Mouse (Mus musculus) spleen, embryonic (tissue): ENCODE data around the gene Pdhb.

Experiments used
- CTCF ChIA-PET: fragments of 350-600 bp; sonication (Branson Sonifier 250); formaldehyde crosslinking; loops from one replicate; lab custom pipeline; 2022; lab: Charles Lee

Gene Pdhb

GRCm38 (mm10) chr14:8191331-8191965 lies 18.6 kb upstream of the Pdhb start:
- CTCF ChIA-PET: no interaction called here

GRCm38 (mm10) chr14:8190556-8190955 lies 17.7 kb upstream of the Pdhb start:
- CTCF ChIA-PET: no interaction called here

- CTCF ChIA-PET: no interaction called here
Observed at GRCm38 (mm10) chr14:8186278-8187045, 13.6 kb upstream of the Pdhb start.

DNA sequence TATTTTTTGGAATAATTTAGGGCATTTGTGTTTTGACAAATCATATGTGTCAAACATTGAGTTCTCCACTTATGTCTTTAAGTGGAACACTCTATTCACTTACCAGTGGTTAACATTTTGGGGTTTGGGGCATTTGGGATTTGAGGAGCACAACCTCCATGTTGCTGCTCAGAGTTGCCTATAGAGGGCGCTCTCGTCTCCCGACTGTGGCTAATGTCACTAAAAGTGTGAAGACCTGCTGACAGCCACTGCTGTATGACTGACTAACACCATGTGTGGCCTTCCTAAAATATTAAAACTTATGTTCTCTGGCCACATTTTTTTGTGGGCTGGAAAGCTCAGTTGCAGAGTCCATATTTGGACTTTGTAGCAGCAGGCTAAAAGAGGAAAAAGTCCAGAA lies 10.5 kb upstream of the Pdhb start:
- CTCF ChIA-PET: no interaction called here

DNA sequence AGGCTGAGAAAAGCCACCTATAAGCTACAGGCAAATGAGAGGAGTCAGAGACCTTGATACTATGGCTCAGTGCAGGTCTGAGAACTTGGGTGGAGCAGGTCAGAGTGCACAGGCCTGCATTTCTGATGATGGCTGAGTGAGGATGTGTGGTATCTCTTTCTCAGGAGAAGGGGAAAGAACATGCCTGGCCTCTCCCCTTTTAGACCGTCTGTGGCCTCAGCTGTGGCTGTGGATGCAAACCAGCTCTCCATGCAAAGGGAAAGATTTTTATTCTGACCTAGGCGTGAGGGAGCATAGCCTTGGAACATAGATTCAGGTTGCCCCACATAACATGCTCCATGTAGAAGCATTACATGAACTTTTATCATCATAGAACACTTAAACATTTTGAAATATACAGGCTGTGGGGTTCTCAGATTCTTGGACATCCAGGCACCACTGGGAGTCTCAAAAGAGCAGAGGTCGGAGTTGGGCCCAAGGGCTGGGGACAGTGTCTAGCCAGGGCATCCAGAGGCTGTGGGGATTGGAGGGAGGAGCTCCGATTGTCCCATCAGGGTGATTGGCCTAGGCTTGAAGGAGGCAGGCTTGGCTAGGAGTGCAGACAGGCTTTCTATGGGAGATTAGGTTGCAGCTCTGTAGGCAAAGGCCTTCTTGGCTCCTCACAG lies 7.7 kb upstream of the Pdhb start:
- CTCF ChIA-PET: no interaction called here

GRCm38 (mm10) chr14:8176251-8176650 lies 3.4 kb upstream of the Pdhb start:
- CTCF ChIA-PET: no interaction called here

GRCm38 (mm10) chr14:8174634-8175033 lies 1.8 kb upstream of the Pdhb start:
- CTCF ChIA-PET: no interaction called here

GRCm38 (mm10) chr14:8173542-8174250 lies 871 bp upstream of the Pdhb start:
- CTCF ChIA-PET: interaction anchor here (1.3 kb wide), 1 partner anchor 81 kb away, joined by 3 read pairs; no protein-coding TSS in a partner anchor

GRCm38 (mm10) chr14:8164463-8164862 lies 8.4 kb downstream of the Pdhb start:
- CTCF ChIA-PET: no interaction called here

- CTCF ChIA-PET: interaction anchor here (0.6 to 1.3 kb wide), 2 partner anchors 16 to 70 kb away, joined by 3 to 6 read pairs; no protein-coding TSS in a partner anchor
Observed at GRCm38 (mm10) chr14:8161777-8162176, 11.0 kb downstream of the Pdhb start.

- CTCF ChIA-PET: interaction anchor here (0.7 to 1.1 kb wide), 4 partner anchors 10 to 66 kb away, joined by 3 to 6 read pairs (median 4); no protein-coding TSS in a partner anchor
Observed at GRCm38 (mm10) chr14:8159141-8159540, 13.7 kb downstream of the Pdhb start.

DNA sequence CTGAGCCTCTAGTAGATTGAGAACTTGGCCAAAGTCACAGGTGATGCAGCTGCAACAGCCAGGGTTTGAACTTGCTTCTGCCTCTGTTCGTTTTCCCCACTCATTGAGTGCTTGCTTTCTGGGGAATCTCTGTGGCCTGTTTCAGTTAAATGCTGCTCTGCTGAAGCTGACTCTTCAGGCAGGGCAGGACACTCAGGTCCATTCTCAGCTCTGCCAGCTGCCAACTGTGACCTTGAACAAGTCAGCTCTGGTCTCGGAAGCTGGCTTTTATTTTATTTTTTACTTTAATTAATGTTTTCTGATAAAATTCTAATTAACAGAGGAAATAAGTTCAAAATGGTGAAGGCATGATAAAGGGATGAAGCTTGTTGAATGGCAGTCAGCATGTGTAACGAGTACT lies 14.1 kb downstream of the Pdhb start:
- CTCF ChIA-PET: interaction anchor here (0.7 to 1.1 kb wide), 3 partner anchors 12 to 66 kb away, joined by 3 to 6 read pairs (median 5); no protein-coding TSS in a partner anchor

GRCm38 (mm10) chr14:8156947-8157346 lies 15.9 kb downstream of the Pdhb start:
- CTCF ChIA-PET: interaction anchor here (1.2 to 1.3 kb wide), 2 partner anchors 18 to 64 kb away, joined by 5 to 12 read pairs; no protein-coding TSS in a partner anchor

DNA sequence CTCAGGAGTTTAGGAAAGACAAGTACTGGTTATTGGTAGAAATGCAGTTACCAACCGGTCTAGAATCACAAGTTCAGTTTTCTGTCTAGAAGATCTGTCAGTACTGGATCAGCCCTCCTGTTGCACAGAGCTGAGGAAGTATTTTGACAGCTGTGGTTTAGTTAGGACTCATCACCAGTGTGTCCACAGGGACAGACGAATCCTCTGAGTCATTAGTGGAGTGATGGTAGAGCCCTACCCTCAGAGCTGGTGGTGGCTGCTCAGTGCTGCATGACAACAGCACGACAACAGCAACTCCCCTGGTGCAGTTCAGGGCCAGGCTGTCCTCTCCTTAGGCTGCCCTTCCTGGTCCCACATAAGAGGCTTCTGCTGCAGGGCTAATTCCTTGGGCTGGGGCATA lies 18.8 kb downstream of the Pdhb start:
- CTCF ChIA-PET: no interaction called here

DNA sequence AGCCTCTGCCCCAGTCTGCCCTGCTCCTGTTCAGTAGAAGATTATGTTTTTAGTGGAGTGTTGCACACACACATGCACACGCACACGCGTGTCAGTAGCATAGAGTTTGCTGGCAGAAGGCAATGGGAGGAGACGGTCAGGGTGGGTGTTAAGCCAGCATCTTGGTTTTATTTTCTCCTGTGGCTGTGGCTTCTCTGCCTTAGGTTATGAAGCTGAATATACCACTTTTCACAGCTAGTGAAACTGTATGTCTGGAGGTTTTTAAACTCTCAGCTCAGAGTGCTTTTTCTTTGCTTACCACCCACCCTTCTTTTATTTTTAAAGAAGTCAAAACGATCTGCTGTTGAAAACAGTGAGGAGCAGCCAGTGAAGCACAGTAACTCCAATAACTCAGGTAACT lies 21.1 kb downstream of the Pdhb start:
- CTCF ChIA-PET: no interaction called here

DNA sequence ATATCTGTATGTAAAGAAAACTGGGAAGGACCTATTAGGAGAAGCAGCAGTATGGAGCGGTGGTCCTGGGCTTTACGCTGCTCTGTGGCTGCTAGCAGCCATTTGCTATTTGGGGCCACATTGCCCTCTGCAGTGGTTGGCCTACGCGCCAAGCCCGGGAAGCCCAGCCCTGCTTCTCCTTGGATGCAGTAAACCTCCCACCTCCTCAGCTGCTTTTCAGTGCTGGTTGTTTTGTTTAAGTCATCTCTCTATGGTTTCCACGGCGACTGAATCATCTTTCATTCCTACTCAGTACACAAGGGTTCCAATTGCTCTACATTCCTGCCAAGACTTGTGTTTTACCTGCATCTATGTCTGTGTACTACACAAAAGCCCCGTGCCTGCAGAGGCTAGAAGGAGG lies 24.0 kb downstream of the Pdhb start:
- CTCF ChIA-PET: no interaction called here

DNA sequence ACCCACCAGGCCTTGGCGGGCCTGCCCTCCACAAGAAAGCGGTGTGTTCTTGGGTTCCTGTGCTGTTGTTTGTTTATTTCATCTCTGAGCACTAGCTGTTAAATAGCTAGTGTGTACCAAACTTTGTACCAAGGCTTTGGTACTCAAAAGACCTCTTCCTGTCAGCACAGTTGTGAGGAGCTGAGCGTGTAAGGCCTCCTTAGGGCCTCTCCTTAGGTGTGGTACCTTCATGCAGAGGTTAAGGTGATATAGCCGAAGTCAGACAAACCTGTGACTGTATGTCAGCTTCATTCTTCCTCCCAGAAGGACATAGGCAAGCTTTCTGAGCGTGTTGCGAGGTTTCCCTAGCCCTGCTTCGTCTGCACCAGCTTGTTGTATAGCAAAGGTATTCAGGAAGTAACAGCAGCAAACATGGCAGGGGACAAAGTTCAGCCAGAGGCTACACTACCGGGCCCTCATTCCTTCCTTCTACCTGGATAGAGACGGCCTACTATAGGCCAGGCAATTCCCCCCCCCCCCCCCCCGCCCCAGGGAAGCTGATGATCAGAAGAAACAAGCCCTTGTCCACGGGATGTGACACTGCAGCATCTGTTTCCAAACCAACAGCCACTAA lies 26.1 kb downstream of the Pdhb start:
- CTCF ChIA-PET: no interaction called here

DNA sequence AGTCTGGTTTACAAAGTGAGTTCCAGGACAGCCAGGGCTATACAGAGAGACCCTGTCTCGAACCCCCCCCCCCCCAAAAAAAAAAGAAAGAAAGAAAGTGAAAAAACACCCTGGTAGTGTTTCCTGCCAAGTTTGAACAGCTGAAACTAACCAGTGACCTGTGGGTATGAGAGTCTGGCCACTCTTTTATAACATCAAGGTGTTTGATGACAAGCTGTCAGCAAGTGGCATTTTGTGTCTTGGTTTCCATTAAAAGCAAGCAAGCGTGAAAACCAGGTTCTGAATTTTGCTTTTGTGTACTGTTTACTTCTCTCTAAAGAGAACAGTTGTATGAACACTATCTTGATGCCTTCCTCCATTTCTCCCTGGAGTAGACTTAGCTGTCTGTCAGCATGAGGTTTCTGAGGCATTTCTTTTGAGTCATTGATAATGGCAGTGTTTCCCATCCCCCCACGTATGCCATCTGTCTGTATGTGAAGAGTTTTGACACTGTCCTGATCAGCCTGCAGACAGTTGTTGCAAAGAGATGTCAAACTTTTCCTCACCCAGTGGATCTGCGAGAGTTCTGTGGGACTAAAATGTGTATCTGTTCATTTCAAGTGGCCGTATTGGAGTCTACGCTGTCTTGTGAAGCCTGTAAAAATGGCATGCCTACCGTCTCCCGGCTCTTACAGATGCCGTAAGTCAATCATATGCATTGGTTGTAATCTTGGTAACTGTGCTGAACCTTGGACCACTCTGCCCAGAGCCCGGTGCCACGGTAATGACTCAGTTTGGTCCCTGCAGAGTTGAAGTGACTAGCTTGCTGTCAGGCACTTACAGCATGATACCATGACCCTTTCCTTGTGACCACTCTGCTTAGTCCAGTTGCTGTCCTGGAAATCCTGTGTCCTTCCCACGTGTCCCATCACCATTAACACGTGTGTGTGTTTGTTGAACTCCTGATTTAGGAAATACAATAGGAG lies 26.9 kb downstream of the Pdhb start:
- CTCF ChIA-PET: interaction anchor here (0.6 kb wide), 1 partner anchor 16 kb away, joined by 3 read pairs; no protein-coding TSS in a partner anchor

DNA sequence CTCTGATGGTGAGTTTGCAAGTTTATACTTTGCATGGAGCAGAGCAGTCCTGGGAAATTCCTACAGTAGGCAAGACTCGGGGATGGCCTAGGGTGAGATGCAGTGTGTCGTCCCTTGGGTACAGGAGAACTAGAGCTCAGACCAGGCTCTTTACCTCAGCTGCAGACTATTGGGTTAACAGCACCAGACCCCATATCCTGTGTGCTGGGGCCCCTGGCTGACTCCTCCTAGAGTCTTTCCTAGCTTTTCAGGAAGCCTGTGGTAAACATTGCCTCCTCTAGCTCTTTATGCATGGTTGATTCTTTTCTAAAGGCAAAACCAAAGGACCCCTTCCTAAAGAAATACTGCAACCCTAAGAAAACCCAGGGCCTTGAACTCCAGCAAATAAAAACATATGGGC lies 31.7 kb downstream of the Pdhb start:
- CTCF ChIA-PET: no interaction called here
